Mouse (Mus musculus) embryonic facial prominence, embryonic 14.5 days (tissue): ENCODE results near the gene Slc4a4. TPM values are rescaled to one million over a fixed set of nuclear protein-coding genes. Genes with fewer than 3 reads are reported as not detected.

Source experiments
- ATAC-seq: fragments of 200-750 bp; cut with Nextera tagmentation; 2 replicates; pipeline ENCODE4 v1.8.0; 2017; ENCODE audit warnings: low read depth, moderate number of reproducible peaks, moderate TSS enrichment
- DNase-seq: peaks from one replicate; pipeline ENCODE4 v3.0.0-alpha.2; 2015; ENCODE audit warnings: low spot score
- H3K27ac ChIP-seq: fragments of 300-500 bp; sonication (generic); replicated peaks from 2 replicates; pipeline ENCODE4 v1.5.1; 2014; ENCODE audit warnings: low read depth, mild to moderate bottlenecking, low read length, moderate library complexity
- H3K27me3 ChIP-seq: fragments of 300-500 bp; sonication (generic); replicated peaks from 2 replicates; pipeline ENCODE4 v1.6.1; 2014; ENCODE audit warnings: low read length; ENCODE audit not compliant: control insufficient read depth, insufficient read depth
- H3K36me3 ChIP-seq: fragments of 300-500 bp; sonication (generic); 2 replicates; pipeline ENCODE4 v1.6.1; 2014; ENCODE audit warnings: low read length, mixed read lengths; ENCODE audit not compliant: control insufficient read depth, insufficient read depth
- H3K4me1 ChIP-seq: fragments of 300-500 bp; sonication (generic); 2 replicates; pipeline ENCODE4 v1.6.1; 2014; ENCODE audit warnings: antibody characterized with exemption, low read length; ENCODE audit not compliant: control insufficient read depth, insufficient read depth
- H3K4me2 ChIP-seq: fragments of 300-500 bp; sonication (generic); 2 replicates; pipeline ENCODE4 v1.6.1; 2014; ENCODE audit warnings: low read depth, mild to moderate bottlenecking, low read length, moderate library complexity, mixed read lengths
- H3K4me3 ChIP-seq: fragments of 300-500 bp; sonication (generic); 2 replicates; pipeline ENCODE4 v1.5.1; 2014; ENCODE audit warnings: low read depth, mild to moderate bottlenecking, low read length
- H3K9ac ChIP-seq: fragments of 300-500 bp; sonication (generic); 2 replicates; pipeline ENCODE4 v1.6.1; 2014; ENCODE audit warnings: low read depth, mild to moderate bottlenecking, low read length, moderate library complexity, mixed read lengths
- H3K9me3 ChIP-seq: fragments of 300-500 bp; sonication (generic); 2 replicates; pipeline ENCODE4 v1.6.1; 2016; ENCODE audit warnings: low read length; ENCODE audit not compliant: control insufficient read depth
- WGBS: fragments of 180-500 bp; shearing (Covaris S2); extraction: QIAGEN DNeasy Blood & Tissue Kit; methylation state at CpG from one replicate; pipeline ENCODE4 v1.1.7; 2014; 5-methylcytosine and 5-hydroxymethylcytosine counted together
- polyA plus RNA-seq: library from polyadenylated mRNA; unstranded; fragments of >200 nt; fragmentation: Nextera tagmentation; extraction: Ambion mirVana; gene quantifications from 2 replicates; pipeline ENCODE4 v1.2.1, GENCODE M21; 2014

The Slc4a4 gene
- polyA plus RNA-seq, 1 experiment from 2014 or later: 4.0 TPM

GRCm38 (mm10) chr5:89062286-89062685 is 175.7 kb downstream of the Slc4a4 start:
- Histone ChIP-seq H3K4me3 (no peak overlapping the region), H3K9me3 (no peaks in the 10 kb centered on the region), H3K4me2 (no peak overlapping the region), H3K27me3 (no peaks in the 10 kb centered on the region), H3K27ac (no peak overlapping the region), H3K4me1 (no peaks in the 10 kb centered on the region), H3K9ac (no peak overlapping the region), H3K36me3 (no peaks in the 10 kb centered on the region)
- DNase-seq (no peak), ATAC-seq (no peak)
- WGBS: 63% methylated on average over 5 of the region's 5 CpGs

- DNase-seq: no peak
Observed at GRCm38 (mm10) chr5:89067111-89067510, 180.5 kb downstream of the Slc4a4 start.

GRCm38 (mm10) chr5:89068072-89068471 is 181.5 kb downstream of the Slc4a4 start:
- no peaks in the 10 kb centered on the region for H3K27me3 ChIP-seq
- H3K4me2 ChIP-seq: no peak overlapping the region
- H3K9ac ChIP-seq: no peak overlapping the region
- no peak overlapping the region for H3K27ac ChIP-seq
- H3K4me3 ChIP-seq: no peak overlapping the region
- ATAC-seq (no peak), DNase-seq (no peak)
- H3K4me1 ChIP-seq: no peaks in the 10 kb centered on the region
- no peaks in the 10 kb centered on the region for H3K9me3 ChIP-seq
- WGBS: 93% methylated on average over 5 of the region's 5 CpGs
- H3K36me3 ChIP-seq: no peaks in the 10 kb centered on the region

More at GRCm38 (mm10) chr5:89067111-89067510, 180.5 kb downstream of the Slc4a4 start:
- Histone ChIP-seq H3K9me3 (no peaks in the 10 kb centered on the region), H3K9ac (no peak overlapping the region), H3K27ac (no peak overlapping the region), H3K36me3 (no peaks in the 10 kb centered on the region), H3K4me2 (no peak overlapping the region), H3K27me3 (no peaks in the 10 kb centered on the region), H3K4me3 (no peak overlapping the region), H3K4me1 (no peaks in the 10 kb centered on the region)
- 69% methylated on average over 4 of the region's 4 CpGs for whole genome bisulfite sequencing
- ATAC-seq: no peak

- no peak overlapping the region for H3K4me3 ChIP-seq
- no peak for ATAC-seq
- no peak overlapping the region for H3K27ac ChIP-seq
- no peaks in the 10 kb centered on the region for H3K27me3 ChIP-seq
- DNase-seq: no peak
- no peak overlapping the region for H3K9ac ChIP-seq
- H3K9me3 ChIP-seq: no peaks in the 10 kb centered on the region
- no peaks in the 10 kb centered on the region for H3K36me3 ChIP-seq
- H3K4me1 ChIP-seq: no peaks in the 10 kb centered on the region
- H3K4me2 ChIP-seq: no peak overlapping the region
- WGBS: 88% methylated on average over 3 of the region's 3 CpGs
Observed at GRCm38 (mm10) chr5:89070051-89070450, 183.4 kb downstream of the Slc4a4 start.

GRCm38 (mm10) chr5:89071957-89072356 is 185.3 kb downstream of the Slc4a4 start:
- no peak for ATAC-seq
- Histone ChIP-seq H3K27ac (no peak overlapping the region), H3K4me3 (no peak overlapping the region), H3K27me3 (no peaks in the 10 kb centered on the region), H3K4me1 (no peaks in the 10 kb centered on the region), H3K9ac (no peak overlapping the region), H3K9me3 (no peaks in the 10 kb centered on the region), H3K4me2 (no peak overlapping the region), H3K36me3 (no peaks in the 10 kb centered on the region)
- 98% methylated on average over 4 of the region's 4 CpGs for WGBS
- no peak for DNase-seq

- Histone ChIP-seq H3K27ac (no peak overlapping the region), H3K4me2 (no peak overlapping the region), H3K4me1 (no peaks in the 10 kb centered on the region), H3K9ac (no peak overlapping the region), H3K27me3 (no peaks in the 10 kb centered on the region), H3K4me3 (no peak overlapping the region), H3K36me3 (no peaks in the 10 kb centered on the region), H3K9me3 (no peaks in the 10 kb centered on the region)
- no peak for DNase-seq
- 60% methylated on average over 1 of the region's 1 CpGs for WGBS
- no peak for ATAC-seq
Observed at GRCm38 (mm10) chr5:89077711-89078110, 191.1 kb downstream of the Slc4a4 start.

GRCm38 (mm10) chr5:89083476-89083875 is 196.9 kb downstream of the Slc4a4 start:
- WGBS: 73% methylated on average over 4 of the region's 4 CpGs
- ATAC-seq: no peak
- no peak overlapping the region for H3K4me2 ChIP-seq

GRCm38 (mm10) chr5:89087916-89088315 is 201.3 kb downstream of the Slc4a4 start:
- H3K36me3 ChIP-seq: no peaks in the 10 kb centered on the region
- ATAC-seq (no peak), DNase-seq (no peak)
- H3K27ac ChIP-seq: no peak overlapping the region
- H3K4me2 ChIP-seq: no peak overlapping the region
- H3K4me1 ChIP-seq: no peaks in the 10 kb centered on the region
- no peaks in the 10 kb centered on the region for H3K9me3 ChIP-seq
- H3K27me3 ChIP-seq: no peaks in the 10 kb centered on the region
- no peak overlapping the region for H3K4me3 ChIP-seq
- no peak overlapping the region for H3K9ac ChIP-seq
- 89% methylated on average over 7 of the region's 7 CpGs for WGBS

More at GRCm38 (mm10) chr5:89083476-89083875, 196.9 kb downstream of the Slc4a4 start:
- Histone ChIP-seq H3K9ac (no peak overlapping the region), H3K4me3 (no peak overlapping the region), H3K9me3 (no peaks in the 10 kb centered on the region), H3K4me1 (no peaks in the 10 kb centered on the region), H3K27ac (no peak overlapping the region), H3K27me3 (no peaks in the 10 kb centered on the region), H3K36me3 (no peaks in the 10 kb centered on the region)
- no peak for DNase-seq

- H3K4me2 ChIP-seq: no peak overlapping the region
- no peaks in the 10 kb centered on the region for H3K27me3 ChIP-seq
- no peak overlapping the region for H3K9ac ChIP-seq
- 82% methylated on average over 11 of the region's 11 CpGs for WGBS
- DNase-seq: no peak
- no peak overlapping the region for H3K27ac ChIP-seq
- no peak for ATAC-seq
- no peaks in the 10 kb centered on the region for H3K36me3 ChIP-seq
- H3K4me1 ChIP-seq: no peaks in the 10 kb centered on the region
- H3K4me3 ChIP-seq: no peak overlapping the region
- no peaks in the 10 kb centered on the region for H3K9me3 ChIP-seq
Observed at GRCm38 (mm10) chr5:89088462-89088861, 201.8 kb downstream of the Slc4a4 start.
